Mouse (Mus musculus): ENCODE results near the gene Ugt1a10. TPM values are rescaled to one million over a fixed set of nuclear protein-coding genes. Genes with fewer than 3 reads are reported as not detected.
"Not testable (repeated sequence)": the region's sequence is repeated elsewhere in the genome, so short reads cannot be mapped to it uniquely, and the experiment has no call there.

Ugt1a10 gene
- polyA plus RNA-seq, 2 experiments: not detected

- WGBS: 75% methylated on average over 1 of the region's 2 CpGs
- DNase-seq (ENCODE audit: low spot score); H3K9ac ChIP-seq (ENCODE audit: low read depth, low read length, severe bottlenecking); H3K27ac ChIP-seq (replicated peaks; ENCODE audit: low read depth, low read length); H3K4me2 ChIP-seq (replicated peaks; ENCODE audit: low read depth, low read length, severe bottlenecking); H3K9me3 ChIP-seq (ENCODE audit: control insufficient read depth, low read length); H3K36me3 ChIP-seq (ENCODE audit: control insufficient read depth, insufficient read depth, low read length); ATAC-seq (ENCODE audit: low FRiP score, low read depth); H3K4me1 ChIP-seq (ENCODE audit: control insufficient read depth, insufficient read depth, low read length); H3K4me3 ChIP-seq (replicated peaks; ENCODE audit: low read length); H3K27me3 ChIP-seq (ENCODE audit: control insufficient read depth, insufficient read depth, low read length): not testable (repeated sequence)
Measured at GRCm38 (mm10) chr1:88066472-88067102, 11.4 kb downstream of the Ugt1a10 start.

GRCm38 (mm10) chr1:88070495-88070894 lies 15.3 kb downstream of the Ugt1a10 start, which contains the start of gene Ugt1a9:
Gene Ugt1a9, plus strand, starts transcription at chr1:88070800.
- WGBS: 75% methylated on average over 2 of the region's 2 CpGs
- H3K27me3 ChIP-seq (ENCODE audit: control insufficient read depth, insufficient read depth, low read length): no peaks in the 10 kb centered on the region
- no peak within 1 kb of the TSS for H3K27ac ChIP-seq (replicated peaks; ENCODE audit: low read depth, low read length)
- DNase-seq (ENCODE audit: low spot score) (no peak), ATAC-seq (ENCODE audit: low FRiP score, low read depth) (no peak)
- no peak within 1 kb of the TSS for H3K4me2 ChIP-seq (replicated peaks; ENCODE audit: low read depth, low read length, severe bottlenecking)
- no peaks in the 10 kb centered on the region for H3K4me1 ChIP-seq (ENCODE audit: control insufficient read depth, insufficient read depth, low read length)
- no peak within 1 kb of the TSS for H3K9ac ChIP-seq (ENCODE audit: low read depth, low read length, severe bottlenecking)
- no peaks in the 10 kb centered on the region for H3K9me3 ChIP-seq (ENCODE audit: control insufficient read depth, low read length)
- H3K4me3 ChIP-seq (replicated peaks; ENCODE audit: low read length): no peak within 1 kb of the TSS
- TF ChIP-seq POLR2A (IDR thresholded peaks at IDR 0.05; ENCODE audit: borderline replicate concordance, extremely low read depth, insufficient read depth, insufficient read length): no peak
- no peaks in the 10 kb centered on the region for H3K36me3 ChIP-seq (ENCODE audit: control insufficient read depth, insufficient read depth, low read length)

- TF ChIP-seq POLR2A (IDR thresholded peaks at IDR 0.05; ENCODE audit: borderline replicate concordance, extremely low read depth, insufficient read depth, insufficient read length): no peak
- DNase-seq (ENCODE audit: low spot score) (no peak), ATAC-seq (ENCODE audit: low FRiP score, low read depth) (no peak)
- Histone ChIP-seq H3K27ac (replicated peaks; ENCODE audit: low read depth, low read length) (no peak overlapping the region), H3K9ac (ENCODE audit: low read depth, low read length, severe bottlenecking) (no peak overlapping the region), H3K4me1 (ENCODE audit: control insufficient read depth, insufficient read depth, low read length) (no peaks in the 10 kb centered on the region), H3K9me3 (ENCODE audit: control insufficient read depth, low read length) (no peaks in the 10 kb centered on the region), H3K4me2 (replicated peaks; ENCODE audit: low read depth, low read length, severe bottlenecking) (no peak overlapping the region), H3K4me3 (replicated peaks; ENCODE audit: low read length) (no peak overlapping the region), H3K27me3 (ENCODE audit: control insufficient read depth, insufficient read depth, low read length) (no peaks in the 10 kb centered on the region), H3K36me3 (ENCODE audit: control insufficient read depth, insufficient read depth, low read length) (no peaks in the 10 kb centered on the region)
- WGBS: 78% methylated on average over 4 of the region's 4 CpGs
Measured at GRCm38 (mm10) chr1:88070902-88071301, 15.7 kb downstream of the Ugt1a10 start.

GRCm38 (mm10) chr1:88074471-88074870 lies 19.3 kb downstream of the Ugt1a10 start:
- ATAC-seq (ENCODE audit: low FRiP score, low read depth) (no peak), DNase-seq (ENCODE audit: low spot score) (no peak)
- H3K36me3 ChIP-seq (ENCODE audit: control insufficient read depth, insufficient read depth, low read length): no peaks in the 10 kb centered on the region
- H3K4me2 ChIP-seq (replicated peaks; ENCODE audit: low read depth, low read length, severe bottlenecking): no peak overlapping the region
- no peak overlapping the region for H3K9ac ChIP-seq (ENCODE audit: low read depth, low read length, severe bottlenecking)
- no peak overlapping the region for H3K4me3 ChIP-seq (replicated peaks; ENCODE audit: low read length)
- H3K27ac ChIP-seq (replicated peaks; ENCODE audit: low read depth, low read length): no peak overlapping the region
- 86% methylated on average over 2 of the region's 2 CpGs for WGBS
- no peaks in the 10 kb centered on the region for H3K9me3 ChIP-seq (ENCODE audit: control insufficient read depth, low read length)
- H3K4me1 ChIP-seq (ENCODE audit: control insufficient read depth, insufficient read depth, low read length): no peaks in the 10 kb centered on the region
- no peak for TF ChIP-seq POLR2A (IDR thresholded peaks at IDR 0.05; ENCODE audit: borderline replicate concordance, extremely low read depth, insufficient read depth, insufficient read length)
- no peaks in the 10 kb centered on the region for H3K27me3 ChIP-seq (ENCODE audit: control insufficient read depth, insufficient read depth, low read length)

GRCm38 (mm10) chr1:88077128-88077527 lies 21.9 kb downstream of the Ugt1a10 start:
- TF ChIP-seq POLR2A (IDR thresholded peaks at IDR 0.05; ENCODE audit: borderline replicate concordance, extremely low read depth, insufficient read depth, insufficient read length): no peak
- Histone ChIP-seq H3K36me3 (ENCODE audit: control insufficient read depth, insufficient read depth, low read length) (no peaks in the 10 kb centered on the region), H3K9ac (ENCODE audit: low read depth, low read length, severe bottlenecking) (no peak overlapping the region), H3K27me3 (ENCODE audit: control insufficient read depth, insufficient read depth, low read length) (no peaks in the 10 kb centered on the region), H3K4me2 (replicated peaks; ENCODE audit: low read depth, low read length, severe bottlenecking) (no peak overlapping the region), H3K27ac (replicated peaks; ENCODE audit: low read depth, low read length) (no peak overlapping the region), H3K4me1 (ENCODE audit: control insufficient read depth, insufficient read depth, low read length) (no peaks in the 10 kb centered on the region), H3K4me3 (replicated peaks; ENCODE audit: low read length) (no peak overlapping the region), H3K9me3 (ENCODE audit: control insufficient read depth, low read length) (no peaks in the 10 kb centered on the region)
- ATAC-seq (ENCODE audit: low FRiP score, low read depth): no peak
- 92% methylated on average over 1 of the region's 1 CpGs for WGBS
- no peak for DNase-seq (ENCODE audit: low spot score)

- Histone ChIP-seq H3K9me3 (ENCODE audit: control insufficient read depth, low read length) (no peaks in the 10 kb centered on the region), H3K27ac (replicated peaks; ENCODE audit: low read depth, low read length) (no peak overlapping the region), H3K9ac (ENCODE audit: low read depth, low read length, severe bottlenecking) (no peak overlapping the region), H3K36me3 (ENCODE audit: control insufficient read depth, insufficient read depth, low read length) (no peaks in the 10 kb centered on the region), H3K4me2 (replicated peaks; ENCODE audit: low read depth, low read length, severe bottlenecking) (no peak overlapping the region), H3K4me3 (replicated peaks; ENCODE audit: low read length) (no peak overlapping the region), H3K27me3 (ENCODE audit: control insufficient read depth, insufficient read depth, low read length) (no peaks in the 10 kb centered on the region), H3K4me1 (ENCODE audit: control insufficient read depth, insufficient read depth, low read length) (no peaks in the 10 kb centered on the region)
- DNase-seq (ENCODE audit: low spot score) (no peak), ATAC-seq (ENCODE audit: low FRiP score, low read depth) (no peak)
- TF ChIP-seq POLR2A (IDR thresholded peaks at IDR 0.05; ENCODE audit: borderline replicate concordance, extremely low read depth, insufficient read depth, insufficient read length): no peak
- 85% methylated on average over 1 of the region's 1 CpGs for WGBS
Measured at GRCm38 (mm10) chr1:88081670-88082069, 26.5 kb downstream of the Ugt1a10 start.
